Mouse (Mus musculus) central nervous system, embryonic 11.5 days (tissue): ENCODE results near the gene Prx. TPM values are rescaled to one million over a fixed set of nuclear protein-coding genes. Genes with fewer than 3 reads are reported as not detected.

Source experiments
- polyA plus RNA-seq: library from polyadenylated mRNA; depleted of rRNA; stranded (reverse); fragments of >200 nt; gene quantifications from 2 replicates; pipeline ENCODE4 v1.2.3, GENCODE M21; 2012; rRNA removed

Prx gene
- polyA plus RNA-seq = 4.6 and 5.3 TPM in 2 replicates

GRCm38 (mm10) chr7:27499036-27499435 lies at the start of gene Prx:
Prx (plus strand) TSS chr7:27499324.

GRCm38 (mm10) chr7:27473156-27473834 lies 25.8 kb upstream of the Prx start, which contains the start of gene Sertad3:
Sertad3 (plus strand) TSS chr7:27473768.

DNA sequence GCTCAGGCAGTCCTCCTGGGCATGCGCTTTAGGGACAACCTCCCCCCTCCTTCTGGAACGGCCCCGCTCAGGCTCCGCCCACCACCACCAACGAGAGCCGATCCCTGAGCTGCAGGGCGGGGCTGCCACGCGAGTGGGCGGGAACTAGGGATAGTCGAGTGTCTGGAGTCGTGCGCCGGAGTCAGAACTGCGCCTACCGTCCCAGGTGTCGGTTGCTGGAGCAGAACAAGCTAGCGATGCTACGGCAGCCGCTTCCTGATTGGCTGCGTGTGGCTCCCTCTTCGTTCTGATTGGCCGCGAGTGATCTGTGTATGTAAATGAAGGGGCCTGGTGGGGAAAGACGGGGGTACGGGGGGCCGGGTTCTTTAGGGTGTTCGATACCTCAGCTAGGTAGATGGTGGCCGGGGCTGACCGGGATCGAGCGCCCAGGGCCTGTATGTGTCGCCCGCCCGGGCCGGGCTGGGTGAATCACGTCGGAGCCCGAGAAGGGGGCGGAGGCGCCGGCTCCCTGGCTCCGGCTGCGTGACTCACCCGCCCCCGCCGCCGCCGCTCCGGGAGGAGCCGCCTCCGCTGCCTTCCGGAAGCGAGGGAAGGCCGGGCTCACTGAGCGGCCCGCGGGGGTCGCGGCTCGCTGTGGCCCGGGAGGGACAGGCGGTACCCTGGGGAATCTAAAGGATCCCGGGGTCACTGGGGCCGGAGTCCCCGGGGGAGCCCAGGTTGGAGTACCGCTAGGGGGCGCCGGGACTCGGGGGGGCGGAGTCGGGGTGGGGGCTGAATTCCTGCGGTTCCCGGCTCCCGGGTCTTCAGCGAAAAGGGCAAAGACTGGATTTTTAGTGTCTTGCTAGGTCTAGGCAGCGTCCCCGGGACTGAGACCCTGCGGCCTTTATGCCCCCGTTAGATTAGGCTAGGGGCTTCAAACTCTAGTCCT lies 12.1 kb upstream of the Prx start, which contains the start of gene Sertad1:
Gene Sertad1 (plus strand): TSS at position 141 of the 928 bp plus-strand sequence.

GRCm38 (mm10) chr7:27522967-27523366 lies 23.8 kb downstream of the Prx start, which contains the start of gene Hipk4:
Hipk4 (plus strand) TSS chr7:27523267.

DNA sequence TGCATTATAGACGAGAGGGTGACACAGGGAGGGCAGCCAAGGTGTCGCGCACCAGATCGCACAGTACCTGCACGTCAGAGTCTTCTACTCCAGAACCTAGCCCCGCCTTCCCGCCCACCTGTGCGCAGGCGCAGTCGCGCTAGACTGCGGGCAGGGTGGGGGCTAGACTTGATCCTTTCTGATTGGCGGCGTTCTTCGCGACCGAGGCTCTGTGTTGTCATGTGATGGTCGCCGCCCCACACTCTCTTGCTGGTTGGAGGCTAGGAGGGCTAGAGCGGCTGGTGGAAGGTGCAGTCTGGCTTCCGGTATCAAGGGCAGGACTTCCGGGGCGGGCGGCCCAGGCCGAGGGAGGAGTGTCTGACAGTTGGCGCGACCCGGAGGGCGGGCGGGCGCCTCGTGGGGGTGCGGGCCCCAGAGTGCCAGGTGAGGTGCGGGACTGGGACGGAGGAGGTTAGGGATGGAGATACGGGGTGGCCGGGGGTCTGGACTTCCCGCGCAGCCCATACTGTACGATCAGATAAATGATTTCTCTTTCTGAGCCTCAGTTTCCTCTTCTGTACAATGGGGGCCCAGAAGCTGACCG lies 53.9 kb downstream of the Prx start, which contains the start of the genes Pld3 and 2310022A10Rik:
Gene Pld3 (minus strand): TSS at position 288 of the 583 bp plus-strand sequence.
Gene 2310022A10Rik (plus strand): TSS at position 303 of the 583 bp plus-strand sequence.

Other genes starting within 250 kb of the Prx start
- 56.4 and 108 TPM in 2 replicates for gene Numbl, start 240.9 kb upstream of the Prx start, polyA plus RNA-seq
- 17.5 and 18.3 TPM in 2 replicates for gene Ltbp4, start 161.6 kb upstream of the Prx start, polyA plus RNA-seq
- 82.6 and 85.8 TPM in 2 replicates for gene Shkbp1, start 143.3 kb upstream of the Prx start, polyA plus RNA-seq
- gene Gm20479, start 141.9 kb upstream of the Prx start, polyA plus RNA-seq = 0.41 and 0.44 TPM in 2 replicates
- 1.5 and 1.6 TPM in 2 replicates for gene Sptbn4, start 51.6 kb upstream of the Prx start, polyA plus RNA-seq
- gene Blvrb, start 51.3 kb upstream of the Prx start, polyA plus RNA-seq = 65.2 and 71.6 TPM in 2 replicates
- 8.5 and 17.8 TPM in 2 replicates for gene Sertad3, start 25.6 kb upstream of the Prx start, polyA plus RNA-seq
- 11.8 and 12.2 TPM in 2 replicates for gene Sertad1, start 12.4 kb upstream of the Prx start, polyA plus RNA-seq
- 2.3 and 3.4 TPM in 2 replicates for gene Hipk4, start 23.9 kb downstream of the Prx start, polyA plus RNA-seq
- 61.2 and 68.5 TPM in 2 replicates for gene Pld3, start 53.9 kb downstream of the Prx start, polyA plus RNA-seq
- gene 2310022A10Rik, start 53.9 kb downstream of the Prx start, polyA plus RNA-seq = 24.6 and 32.0 TPM in 2 replicates
- gene Akt2, start 92.2 kb downstream of the Prx start, polyA plus RNA-seq = 48.6 and 64.2 TPM in 2 replicates
- 5.3 and 5.7 TPM in 2 replicates for gene Ttc9b, start 154.6 kb downstream of the Prx start, polyA plus RNA-seq
- 32.1 and 44.5 TPM in 2 replicates for gene Map3k10, start 175.3 kb downstream of the Prx start, polyA plus RNA-seq
- 4.6 and 5.2 TPM in 2 replicates for gene Zfp607b, start 190.0 kb downstream of the Prx start, polyA plus RNA-seq
- gene Zfp60, start 232.1 kb downstream of the Prx start, polyA plus RNA-seq = 23.0 and 30.9 TPM in 2 replicates